Mouse (Mus musculus) retina, adult 2 months (tissue): ENCODE measurements around the gene Nlrx1.
"Not testable (repeated sequence)": the region's sequence is repeated elsewhere in the genome, so short reads cannot be mapped to it uniquely, and the experiment has no call there.

Experiments used
- DNase-seq: peaks from one replicate; pipeline ENCODE4 v3.0.0-alpha.2; 2012; ENCODE audit warnings: low read depth, low spot score

Gene Nlrx1

GRCm38 (mm10) chr9:44268432-44268831 lies at the start of gene Nlrx1:
Gene Nlrx1, minus strand, starts transcription at chr9:44268599.
- DNase-seq, result no peak

GRCm38 (mm10) chr9:44317452-44317851 lies 49.1 kb upstream of the Nlrx1 start:
- DNase-seq, result no peak

GRCm38 (mm10) chr9:44314910-44315309 lies 46.5 kb upstream of the Nlrx1 start:
- no peak for DNase-seq

GRCm38 (mm10) chr9:44314257-44314547 lies 45.8 kb upstream of the Nlrx1 start:
- DNase-seq, result peak; percentile 78

GRCm38 (mm10) chr9:44313476-44314256 lies 45.3 kb upstream of the Nlrx1 start:
- DNase-seq, result no peak

- no peak for DNase-seq
These were observed 43.0 kb upstream of the Nlrx1 start for GRCm38 (mm10) chr9:44311136-44312134.

GRCm38 (mm10) chr9:44310750-44311135 lies 42.3 kb upstream of the Nlrx1 start:
- DNase-seq, result no peak

- DNase-seq, result no peak
These were observed 41.4 kb upstream of the Nlrx1 start for GRCm38 (mm10) chr9:44309756-44310155.

- DNase-seq, result no peak
These were observed 38.8 kb upstream of the Nlrx1 start for GRCm38 (mm10) chr9:44307248-44307647.

- DNase-seq, result no peak
These were observed 38.1 kb upstream of the Nlrx1 start for GRCm38 (mm10) chr9:44306532-44306931.

- DNase-seq, result peak; percentile 97
These were observed 37.2 kb upstream of the Nlrx1 start, which contains the start of gene Hinfp for GRCm38 (mm10) chr9:44305466-44306079. Gene Hinfp, minus strand, starts transcription at chr9:44305671.

GRCm38 (mm10) chr9:44300001-44300400 lies 31.6 kb upstream of the Nlrx1 start:
- not testable (repeated sequence) for DNase-seq

GRCm38 (mm10) chr9:44292490-44292889 lies 24.1 kb upstream of the Nlrx1 start:
- no peak for DNase-seq

GRCm38 (mm10) chr9:44288959-44289291 lies 20.5 kb upstream of the Nlrx1 start:
- no peak for DNase-seq

- no peak for DNase-seq
These were observed 19.9 kb upstream of the Nlrx1 start, which contains the start of gene Abcg4 for GRCm38 (mm10) chr9:44288076-44288958. Gene Abcg4, minus strand, starts transcription at chr9:44288615.

- peak; percentile 69 for DNase-seq
These were observed 19.1 kb upstream of the Nlrx1 start for GRCm38 (mm10) chr9:44287401-44288075.

GRCm38 (mm10) chr9:44287003-44287400 lies 18.6 kb upstream of the Nlrx1 start:
- DNase-seq, result no peak

GRCm38 (mm10) chr9:44286256-44286850 lies 18.0 kb upstream of the Nlrx1 start:
- DNase-seq, result no peak

GRCm38 (mm10) chr9:44283183-44283582 lies 14.8 kb upstream of the Nlrx1 start:
- no peak for DNase-seq

GRCm38 (mm10) chr9:44269973-44270372 lies 1.6 kb upstream of the Nlrx1 start:
- DNase-seq, result no peak
